Mouse (Mus musculus): ENCODE data around the gene Umad1. TPM values are rescaled to one million over a fixed set of nuclear protein-coding genes. Genes with fewer than 3 reads are reported as not detected.

Umad1 gene
- total and polyA plus RNA-seq, 3 experiments = 6.1 to 18.1 (median 7.0) TPM

- ATAC-seq (ENCODE audit: extremely low read depth, insufficient number of reproducible peaks, low FRiP score, poor library complexity, severe bottlenecking) = no peak
- no peak for TF ChIP-seq TAL1 (conservative IDR thresholded peaks at IDR 0.05; ENCODE audit: low read depth, low read length)
- no peak for TF ChIP-seq GATA1 (IDR thresholded peaks at IDR 0.05; ENCODE audit: borderline replicate concordance, low read length)
- TF ChIP-seq CTCF (IDR thresholded peaks at IDR 0.05; ENCODE audit: low read depth, low read length) = no peak
- TF ChIP-seq GATA2 (IDR thresholded peaks at IDR 0.05; ENCODE audit: borderline replicate concordance, low read depth, low read length) = no peak
- TF ChIP-seq POLR2AphosphoS5 (IDR thresholded peaks at IDR 0.05; ENCODE audit: insufficient replicate concordance, low read depth, low read length) = no peak
- peaks cover 6% of the 10 kb centered on the region for H3K4me1 ChIP-seq (ENCODE audit: insufficient read depth, low read depth, low read length)
- DNase-seq (ENCODE audit: low spot score) = no peak
- peaks cover 10% of the 10 kb centered on the region for H3K36me3 ChIP-seq (replicated peaks)
- no peaks in the 10 kb centered on the region for H3K27me3 ChIP-seq (ENCODE audit: insufficient read depth, low read length)
- peak overlapping the region; percentile 97 for H3K4me3 ChIP-seq (ENCODE audit: low read depth, low read length)
- no peaks in the 10 kb centered on the region for H3K9me3 ChIP-seq (replicated peaks)
These were observed 568 bp downstream of the Umad1 start for GRCm38 (mm10) chr6:8259667-8260044.

- Histone ChIP-seq H3K9me3 (replicated peaks) (no peaks in the 10 kb centered on the region), H3K4me3 (ENCODE audit: low read depth, low read length) (no peak overlapping the region), H3K4me1 (ENCODE audit: insufficient read depth, low read depth, low read length) (peaks cover 32% of the 10 kb centered on the region), H3K27me3 (ENCODE audit: insufficient read depth, low read length) (no peaks in the 10 kb centered on the region), H3K36me3 (replicated peaks) (peaks cover 9% of the 10 kb centered on the region)
- DNase-seq (ENCODE audit: low spot score) = no peak
- TF ChIP-seq TAL1 (conservative IDR thresholded peaks at IDR 0.05; ENCODE audit: low read depth, low read length) (no peak), CTCF (IDR thresholded peaks at IDR 0.05; ENCODE audit: low read depth, low read length) (no peak), GATA2 (IDR thresholded peaks at IDR 0.05; ENCODE audit: borderline replicate concordance, low read depth, low read length) (no peak), GATA1 (IDR thresholded peaks at IDR 0.05; ENCODE audit: borderline replicate concordance, low read length) (no peak), POLR2AphosphoS5 (IDR thresholded peaks at IDR 0.05; ENCODE audit: insufficient replicate concordance, low read depth, low read length) (no peak)
- no peak for ATAC-seq (ENCODE audit: extremely low read depth, insufficient number of reproducible peaks, low FRiP score, poor library complexity, severe bottlenecking)
These were observed 12.0 kb downstream of the Umad1 start for GRCm38 (mm10) chr6:8271047-8271446.

GRCm38 (mm10) chr6:8274387-8275054 lies 15.4 kb downstream of the Umad1 start:
- H3K36me3 ChIP-seq (replicated peaks) = peaks cover 18% of the 10 kb centered on the region
- no peaks in the 10 kb centered on the region for H3K27me3 ChIP-seq (ENCODE audit: insufficient read depth, low read length)
- no peak for DNase-seq (ENCODE audit: low spot score)
- TF ChIP-seq TAL1 (conservative IDR thresholded peaks at IDR 0.05; ENCODE audit: low read depth, low read length) = no peak
- no peak for TF ChIP-seq GATA1 (IDR thresholded peaks at IDR 0.05; ENCODE audit: borderline replicate concordance, low read length)
- TF ChIP-seq CTCF (IDR thresholded peaks at IDR 0.05; ENCODE audit: low read depth, low read length) = peak; percentile 14; the same call in 1 of the 2 replicates
- no peak for TF ChIP-seq POLR2AphosphoS5 (IDR thresholded peaks at IDR 0.05; ENCODE audit: insufficient replicate concordance, low read depth, low read length)
- TF ChIP-seq GATA2 (IDR thresholded peaks at IDR 0.05; ENCODE audit: borderline replicate concordance, low read depth, low read length) = no peak
- no peaks in the 10 kb centered on the region for H3K9me3 ChIP-seq (replicated peaks)
- no peak for ATAC-seq (ENCODE audit: extremely low read depth, insufficient number of reproducible peaks, low FRiP score, poor library complexity, severe bottlenecking)
- H3K4me3 ChIP-seq (ENCODE audit: low read depth, low read length) = no peak overlapping the region
- peaks cover 36% of the 10 kb centered on the region for H3K4me1 ChIP-seq (ENCODE audit: insufficient read depth, low read depth, low read length)

GRCm38 (mm10) chr6:8275098-8275497 lies 16.0 kb downstream of the Umad1 start:
- TF ChIP-seq GATA1 (IDR thresholded peaks at IDR 0.05; ENCODE audit: borderline replicate concordance, low read length) = no peak
- 0 out of 2 replicates have a peak, but pooled peaks have one; percentile 13 for TF ChIP-seq CTCF (IDR thresholded peaks at IDR 0.05; ENCODE audit: low read depth, low read length)
- Histone ChIP-seq H3K4me3 (ENCODE audit: low read depth, low read length) (no peak overlapping the region), H3K4me1 (ENCODE audit: insufficient read depth, low read depth, low read length) (peaks cover 30% of the 10 kb centered on the region), H3K9me3 (replicated peaks) (no peaks in the 10 kb centered on the region), H3K36me3 (replicated peaks) (peaks cover 19% of the 10 kb centered on the region), H3K27me3 (ENCODE audit: insufficient read depth, low read length) (no peaks in the 10 kb centered on the region)
- ATAC-seq (ENCODE audit: extremely low read depth, insufficient number of reproducible peaks, low FRiP score, poor library complexity, severe bottlenecking) = peak; percentile 55; the same call in 1 of the 2 replicates
- peak; percentile 10 for DNase-seq (ENCODE audit: low spot score)

GRCm38 (mm10) chr6:8276431-8276830 lies 17.3 kb downstream of the Umad1 start:
- Histone ChIP-seq H3K4me3 (ENCODE audit: low read depth, low read length) (no peak overlapping the region; the same call in 1 of the 2 replicates), H3K27me3 (ENCODE audit: insufficient read depth, low read length) (no peaks in the 10 kb centered on the region), H3K36me3 (replicated peaks) (peaks cover 17% of the 10 kb centered on the region), H3K4me1 (ENCODE audit: insufficient read depth, low read depth, low read length) (peaks cover 24% of the 10 kb centered on the region), H3K9me3 (replicated peaks) (no peaks in the 10 kb centered on the region)
- DNase-seq (ENCODE audit: low spot score) = no peak
- no peak for TF ChIP-seq TAL1 (conservative IDR thresholded peaks at IDR 0.05; ENCODE audit: low read depth, low read length)
- TF ChIP-seq GATA2 (IDR thresholded peaks at IDR 0.05; ENCODE audit: borderline replicate concordance, low read depth, low read length) = no peak
- TF ChIP-seq POLR2AphosphoS5 (IDR thresholded peaks at IDR 0.05; ENCODE audit: insufficient replicate concordance, low read depth, low read length) = no peak
- no peak for TF ChIP-seq GATA1 (IDR thresholded peaks at IDR 0.05; ENCODE audit: borderline replicate concordance, low read length)
- TF ChIP-seq CTCF (IDR thresholded peaks at IDR 0.05; ENCODE audit: low read depth, low read length) = no peak
- peak; percentile 24; the same call in 1 of the 2 replicates for ATAC-seq (ENCODE audit: extremely low read depth, insufficient number of reproducible peaks, low FRiP score, poor library complexity, severe bottlenecking)

- ATAC-seq (ENCODE audit: extremely low read depth, insufficient number of reproducible peaks, low FRiP score, poor library complexity, severe bottlenecking) (no peak), DNase-seq (ENCODE audit: low spot score) (no peak)
- H3K36me3 ChIP-seq (replicated peaks) = peaks cover 16% of the 10 kb centered on the region
- H3K9me3 ChIP-seq (replicated peaks) = no peaks in the 10 kb centered on the region
- H3K27me3 ChIP-seq (ENCODE audit: insufficient read depth, low read length) = no peaks in the 10 kb centered on the region
- H3K4me3 ChIP-seq (ENCODE audit: low read depth, low read length) = no peak overlapping the region
- peaks cover 24% of the 10 kb centered on the region for H3K4me1 ChIP-seq (ENCODE audit: insufficient read depth, low read depth, low read length)
- TF ChIP-seq POLR2AphosphoS5 (IDR thresholded peaks at IDR 0.05; ENCODE audit: insufficient replicate concordance, low read depth, low read length) = no peak
- no peak for TF ChIP-seq GATA1 (IDR thresholded peaks at IDR 0.05; ENCODE audit: borderline replicate concordance, low read length)
- TF ChIP-seq TAL1 (conservative IDR thresholded peaks at IDR 0.05; ENCODE audit: low read depth, low read length) = no peak
- TF ChIP-seq GATA2 (IDR thresholded peaks at IDR 0.05; ENCODE audit: borderline replicate concordance, low read depth, low read length) = no peak
- TF ChIP-seq CTCF (IDR thresholded peaks at IDR 0.05; ENCODE audit: low read depth, low read length) = no peak
These were observed 19.4 kb downstream of the Umad1 start for GRCm38 (mm10) chr6:8278426-8279002.

Measured in G1E (cell line).